Mouse (Mus musculus) ES-E14 (cell line): ENCODE results near the gene Ctnnd2.

ENCODE experiments used
- CHD2 ChIP-seq: IDR thresholded peaks from 2 replicates; pipeline ENCODE4 v1.6.1; 2014; ENCODE audit warnings: mild to moderate bottlenecking, low read depth, low read length, inconsistent platforms
- ZC3H11A ChIP-seq: IDR thresholded peaks from 2 replicates; pipeline ENCODE4 v1.6.1; 2012; ENCODE audit warnings: low read depth, mild to moderate bottlenecking, inconsistent platforms, low read length, borderline replicate concordance
- ZNF384 ChIP-seq: IDR thresholded peaks from 2 replicates; pipeline ENCODE4 v1.6.1; 2012; ENCODE audit warnings: low read depth, low read length, inconsistent platforms

GRCm38 (mm10) chr15:30555787-30556186 is 383.4 kb downstream of the Ctnnd2 start:
- TF ChIP-seq CHD2 (no peak), ZNF384 (no peak), ZC3H11A (no peak)
